Mouse (Mus musculus) small intestine, adult 2 months (tissue): ENCODE measurements at regions not wholly inside any gene's neighbourhood (a gene's known extent, or its start where the extent isn't known, plus 50 kb on each side); places are given as distances from the start of the nearest gene placed in this dataset.

Experiments used
- H3K27ac ChIP-seq: fragments of 200-500 bp; 2 replicates; pipeline ENCODE4 v1.5.1; 2012; ENCODE audit warnings: low read depth, low read length, control low read depth, inconsistent platforms; ENCODE audit not compliant: insufficient read depth
- H3K27me3 ChIP-seq: fragments of 200-500 bp; 2 replicates; pipeline ENCODE4 v1.6.1; 2012; ENCODE audit warnings: mild to moderate bottlenecking, moderate library complexity, low read length, inconsistent platforms; ENCODE audit not compliant: control insufficient read depth, insufficient read depth
- H3K36me3 ChIP-seq: fragments of 200-500 bp; 2 replicates; pipeline ENCODE4 v1.6.1; 2012; ENCODE audit warnings: mild to moderate bottlenecking, low read length, control low read depth, inconsistent platforms; ENCODE audit not compliant: control insufficient read depth, insufficient read depth
- H3K4me1 ChIP-seq: fragments of 200-500 bp; 2 replicates; pipeline ENCODE4 v1.6.1; 2012; ENCODE audit warnings: low read length, inconsistent platforms, mixed read lengths; ENCODE audit not compliant: control insufficient read depth, insufficient read depth, insufficient read length
- H3K4me3 ChIP-seq: fragments of 200-500 bp; 2 replicates; pipeline ENCODE4 v1.5.1; 2012; ENCODE audit warnings: low read depth, mild to moderate bottlenecking, control low read depth, inconsistent platforms, low read length, moderate library complexity
- CTCF ChIP-seq: fragments of 200-500 bp; IDR thresholded peaks from 2 replicates; pipeline ENCODE4 v1.5.1; 2012; ENCODE audit warnings: low read depth, mild to moderate bottlenecking, control low read depth, inconsistent platforms, low read length, moderate library complexity, mixed read lengths; ENCODE audit not compliant: insufficient replicate concordance, insufficient read length; ENCODE audit errors: extremely low read depth
- POLR2A ChIP-seq: fragments of 200-500 bp; IDR thresholded peaks from 2 replicates; pipeline ENCODE4 v1.6.1; 2012; ENCODE audit warnings: low read depth, mild to moderate bottlenecking, control low read depth, inconsistent platforms, low read length, moderate library complexity
- WGBS: fragments of 180-500 bp; shearing (Covaris S2); methylation state at CpG from one replicate; pipeline ENCODE4 v1.1.7; 2018; 5-methylcytosine and 5-hydroxymethylcytosine counted together

GRCm38 (mm10) chr11:19145991-19146390 lies 127.2 kb upstream of the Meis1 start:
- whole genome bisulfite sequencing: 88% methylated on average over 3 of the region's 3 CpGs
- H3K36me3 ChIP-seq: no peaks in the 10 kb centered on the region
- H3K27me3 ChIP-seq: no peaks in the 10 kb centered on the region
- H3K4me1 ChIP-seq: no peaks in the 10 kb centered on the region
- no peak overlapping the region for H3K4me3 ChIP-seq
- no peak overlapping the region for H3K27ac ChIP-seq
- TF ChIP-seq POLR2A (no peak), CTCF (no peak)

- no peak overlapping the region for H3K27ac ChIP-seq
- no peaks in the 10 kb centered on the region for H3K27me3 ChIP-seq
- no peak for TF ChIP-seq POLR2A
- TF ChIP-seq CTCF: no peak
- H3K4me3 ChIP-seq: no peak overlapping the region
- 83% methylated on average over 3 of the region's 3 CpGs for WGBS
- H3K4me1 ChIP-seq: no peaks in the 10 kb centered on the region
- no peaks in the 10 kb centered on the region for H3K36me3 ChIP-seq
Observed at GRCm38 (mm10) chr11:19151026-19151425, 132.2 kb upstream of the Meis1 start.

- TF ChIP-seq POLR2A: no peak
- no peak for TF ChIP-seq CTCF
- 63% methylated on average over 4 of the region's 4 CpGs for WGBS
- H3K27ac ChIP-seq: no peak overlapping the region
- no peak overlapping the region for H3K4me3 ChIP-seq
- H3K27me3 ChIP-seq: no peaks in the 10 kb centered on the region
- no peaks in the 10 kb centered on the region for H3K4me1 ChIP-seq
- no peaks in the 10 kb centered on the region for H3K36me3 ChIP-seq
Observed at GRCm38 (mm10) chr11:19153714-19154113, 134.9 kb upstream of the Meis1 start.

- no peaks in the 10 kb centered on the region for H3K4me1 ChIP-seq
- WGBS: 77% methylated on average over 4 of the region's 4 CpGs
- no peak overlapping the region for H3K4me3 ChIP-seq
- H3K27ac ChIP-seq: no peak overlapping the region
- no peaks in the 10 kb centered on the region for H3K36me3 ChIP-seq
- TF ChIP-seq CTCF: no peak
- TF ChIP-seq POLR2A: no peak
- no peaks in the 10 kb centered on the region for H3K27me3 ChIP-seq
Observed at GRCm38 (mm10) chr11:19154813-19155616, 136.2 kb upstream of the Meis1 start.

GRCm38 (mm10) chr11:19155617-19155983 lies 136.8 kb upstream of the Meis1 start:
- Histone ChIP-seq H3K27ac (no peak overlapping the region), H3K4me3 (no peak overlapping the region), H3K27me3 (no peaks in the 10 kb centered on the region), H3K36me3 (no peaks in the 10 kb centered on the region), H3K4me1 (no peaks in the 10 kb centered on the region)
- 65% methylated on average over 2 of the region's 2 CpGs for WGBS
- TF ChIP-seq CTCF (no peak), POLR2A (no peak)

GRCm38 (mm10) chr11:19160227-19160626 lies 141.4 kb upstream of the Meis1 start:
- Histone ChIP-seq H3K4me3 (no peak overlapping the region), H3K36me3 (no peaks in the 10 kb centered on the region), H3K27ac (no peak overlapping the region), H3K27me3 (no peaks in the 10 kb centered on the region), H3K4me1 (no peaks in the 10 kb centered on the region)
- WGBS: 53% methylated on average over 3 of the region's 3 CpGs
- TF ChIP-seq CTCF (no peak), POLR2A (no peak)

GRCm38 (mm10) chr11:19160669-19161068 lies 141.9 kb upstream of the Meis1 start:
- no peak overlapping the region for H3K4me3 ChIP-seq
- H3K4me1 ChIP-seq: no peaks in the 10 kb centered on the region
- TF ChIP-seq POLR2A: no peak
- TF ChIP-seq CTCF: no peak
- H3K27me3 ChIP-seq: no peaks in the 10 kb centered on the region
- H3K36me3 ChIP-seq: no peaks in the 10 kb centered on the region
- H3K27ac ChIP-seq: no peak overlapping the region
- WGBS: 31% methylated on average over 5 of the region's 5 CpGs
